Mouse (Mus musculus) kidney, adult 2 months (tissue): Measurements from ENCODE around the gene Atrip. TPM values are rescaled to one million over a fixed set of nuclear protein-coding genes. Genes with fewer than 3 reads are reported as not detected.

Experiments
- DNase-seq: peaks from one replicate; pipeline ENCODE4 v3.0.0; 2021
- H3K27ac ChIP-seq: fragments of 200-500 bp; 2 replicates; pipeline ENCODE4 v1.5.1; 2012; ENCODE audit warnings: low read depth, low read length, control low read depth, inconsistent platforms; ENCODE audit not compliant: insufficient read depth
- H3K27me3 ChIP-seq: fragments of 200-500 bp; replicated peaks from 2 replicates; pipeline ENCODE4 v1.6.1; 2012; ENCODE audit warnings: mild to moderate bottlenecking, moderate library complexity, low read length, inconsistent platforms; ENCODE audit not compliant: control insufficient read depth, insufficient read depth
- H3K36me3 ChIP-seq: fragments of 200-500 bp; 2 replicates; pipeline ENCODE4 v1.6.1; 2012; ENCODE audit warnings: mild to moderate bottlenecking, moderate library complexity, low read length, inconsistent platforms; ENCODE audit not compliant: control insufficient read depth, insufficient read depth
- H3K4me1 ChIP-seq: fragments of 200-500 bp; 2 replicates; pipeline ENCODE4 v1.6.1; 2011; ENCODE audit warnings: low read length; ENCODE audit not compliant: control insufficient read depth, insufficient read depth
- H3K4me3 ChIP-seq: fragments of 200-500 bp; 2 replicates; pipeline ENCODE4 v1.5.1; 2011; ENCODE audit warnings: mild to moderate bottlenecking, low read depth, low read length, control low read depth; ENCODE audit not compliant: insufficient read depth
- CTCF ChIP-seq: fragments of 200-500 bp; conservative IDR thresholded peaks from 2 replicates; pipeline ENCODE4 v1.5.1; 2011; ENCODE audit warnings: low read depth, mild to moderate bottlenecking, control low read depth, low read length, moderate library complexity, mixed read lengths; ENCODE audit not compliant: insufficient read depth, insufficient read length
- POLR2A ChIP-seq: fragments of 200-500 bp; IDR thresholded peaks from one replicate; pipeline ENCODE4 v1.6.1; 2011; ENCODE audit warnings: low read depth, low read length, control low read depth
- WGBS: fragments of 180-500 bp; shearing (Covaris S2); methylation state at CpG from one replicate; pipeline ENCODE4 v1.1.7; 2018; 5-methylcytosine and 5-hydroxymethylcytosine counted together
- polyA plus RNA-seq: library from polyadenylated mRNA; depleted of rRNA; stranded (reverse); fragments of >200 nt; gene quantifications from 2 replicates; pipeline ENCODE4 v1.2.3, GENCODE M21; 2012

Gene Atrip
- polyA plus RNA-seq, 1 experiment: 20.2 TPM

GRCm38 (mm10) chr9:109082124-109082800 lies 8.3 kb upstream of the Atrip start, which contains the start of the genes Ccdc51 and Tma7:
Ccdc51 (plus strand) TSS chr9:109082493.
Tma7 (minus strand) TSS chr9:109082587.
- Histone ChIP-seq H3K36me3 (no peaks in the 10 kb centered on the region), H3K4me1 (peaks cover 4% of the 10 kb centered on the region; the same call in 1 of the 2 replicates), H3K27me3 (no peaks in the 10 kb centered on the region), H3K27ac (peak within 1 kb of the TSS; percentile 12; the same call in 1 of the 2 replicates), H3K4me3 (peak within 1 kb of the TSS; percentile 53)
- peak; percentile 94 for DNase-seq
- TF ChIP-seq POLR2A (peak; percentile 71), CTCF (no peak)
- 2% methylated on average over 37 of the region's 37 CpGs for WGBS

- WGBS: 3% methylated on average over 11 of the region's 11 CpGs
- H3K27ac ChIP-seq: 0 out of 2 replicates have a peak overlapping the region, but pooled peaks have one; percentile 12
- H3K36me3 ChIP-seq: no peaks in the 10 kb centered on the region
Measured at GRCm38 (mm10) chr9:109081749-109082123, 7.8 kb upstream of the Atrip start.

GRCm38 (mm10) chr9:109080516-109080915 lies 6.6 kb upstream of the Atrip start:
- TF ChIP-seq POLR2A (no peak), CTCF (no peak)
- no peak for DNase-seq
- WGBS: 85% methylated on average over 3 of the region's 3 CpGs
- Histone ChIP-seq H3K27me3 (no peaks in the 10 kb centered on the region), H3K36me3 (no peaks in the 10 kb centered on the region), H3K4me1 (peaks cover 4% of the 10 kb centered on the region; the same call in 1 of the 2 replicates), H3K27ac (no peak overlapping the region), H3K4me3 (no peak overlapping the region)

More at GRCm38 (mm10) chr9:109081749-109082123, 7.8 kb upstream of the Atrip start:
- Histone ChIP-seq H3K4me1 (peaks cover 4% of the 10 kb centered on the region; the same call in 1 of the 2 replicates), H3K4me3 (peak overlapping the region; percentile 53), H3K27me3 (no peaks in the 10 kb centered on the region)
- no peak for DNase-seq
- no peak for TF ChIP-seq POLR2A
- TF ChIP-seq CTCF: no peak

- H3K36me3 ChIP-seq: no peaks in the 10 kb centered on the region; the same call in 1 of the 2 replicates
- TF ChIP-seq POLR2A: no peak
- TF ChIP-seq CTCF: 0 out of 2 replicates have a peak, but pooled peaks have one; percentile 16
- H3K4me3 ChIP-seq: no peak overlapping the region
- no peaks in the 10 kb centered on the region; the same call in 1 of the 2 replicates for H3K4me1 ChIP-seq
- H3K27ac ChIP-seq: no peak overlapping the region
- H3K27me3 ChIP-seq: no peaks in the 10 kb centered on the region
- peak; percentile 53 for DNase-seq
- 79% methylated on average over 3 of the region's 3 CpGs for WGBS
Measured at GRCm38 (mm10) chr9:109068095-109068735, 5.7 kb downstream of the Atrip start.

- 94% methylated on average over 5 of the region's 5 CpGs for WGBS
- peaks cover 4% of the 10 kb centered on the region; the same call in 1 of the 2 replicates for H3K4me1 ChIP-seq
- no peaks in the 10 kb centered on the region for H3K36me3 ChIP-seq
- no peak overlapping the region for H3K4me3 ChIP-seq
- H3K27ac ChIP-seq: no peak overlapping the region
- TF ChIP-seq POLR2A (no peak), CTCF (no peak)
- no peaks in the 10 kb centered on the region for H3K27me3 ChIP-seq
- DNase-seq: no peak
Measured at GRCm38 (mm10) chr9:109060898-109061295, 13.0 kb downstream of the Atrip start.

GRCm38 (mm10) chr9:109060184-109060897 lies 13.6 kb downstream of the Atrip start:
- DNase-seq: no peak
- 85% methylated on average over 16 of the region's 16 CpGs for WGBS
- no peak overlapping the region for H3K4me3 ChIP-seq
- peaks cover 4% of the 10 kb centered on the region; the same call in 1 of the 2 replicates for H3K4me1 ChIP-seq
- no peaks in the 10 kb centered on the region for H3K27me3 ChIP-seq
- TF ChIP-seq POLR2A: no peak
- no peak for TF ChIP-seq CTCF
- no peaks in the 10 kb centered on the region for H3K36me3 ChIP-seq
- H3K27ac ChIP-seq: no peak overlapping the region
